ENCODE assay signal across 26 mouse cellular contexts in genomic region chr14:15308576-15308975, GRCm38 (mm10).
DNase-seq lines count a peak whose midpoint lies in the region; ATAC-seq lines count a peak whose summit lies in the region.
"Had no signal": no experiment of that assay in that cellular context is flagged by ENCODE, and none has a peak within 500 bp of the region (broad histone marks: within the 10 kb centered on the region; RNA-seq: fewer than 3 reads in every experiment).

No protein-coding gene starts in this region.

- ATAC-seq in frontal cortex, adult (ENCODE audit: low TSS enrichment), result peak; percentile 82
- ATAC-seq: activated CD4-positive, CD25-positive, alpha-beta regulatory T cell, adult 4 months; forebrain, embryonic 15.5 days; hindbrain, embryonic 16.5 days; intestine, embryonic 15.5 days had no signal

- DNase-seq in frontal cortex, postnatal 25 days (ENCODE audit: low spot score in 2 of 2), result no peak
- peak; percentile 18 to 39 for DNase-seq in left cerebral cortex, postnatal 36 days (ENCODE audit: low spot score in 2 of 2)
- DNase-seq in left cerebral cortex, postnatal 10 days (ENCODE audit: extremely low spot score in 1 of 2, low spot score in 2 of 2), result no peak
- peak; percentile 39 for DNase-seq in brain, adult 2 months (ENCODE audit: low read depth, low spot score)
- peak; percentile 4 to 37 for DNase-seq in layer of hippocampus, postnatal 14 days (ENCODE audit: low spot score in 2 of 2)
- DNase-seq in cerebellum, adult 11-12 months, result no peak
- no peak for DNase-seq in thymus, adult 18-20 months
- DNase-seq: adrenal gland, adult 2 months; adrenal gland, postnatal 36 days; cerebellum, adult 9-11 months; embryo, embryonic 11 days; gastrocnemius, postnatal 25 days; heart, adult 11 months; kidney, adult 2 months; kidney, postnatal 36 days; liver; lung, embryonic 14.5 days; lung, postnatal 14 days; midbrain, embryonic 14.5 days; retina, postnatal 1 day; spleen, adult 18-20 months had no signal

- intact Hi-C loops in left cerebral cortex, postnatal 36 days (cut with DNase I), result no loop called here
- intact Hi-C loops in left cerebral cortex, postnatal 10 days (cut with DNase I), result no loop called here

Comparison
In these comparisons a context has a peak if more than half of its experiments do, and no peak if none do; other contexts are left out.
1. DNase-seq: peak in left cerebral cortex, postnatal 36 days (2 of 2), brain, adult 2 months (single experiment) and layer of hippocampus, postnatal 14 days (2 of 2); none in frontal cortex, postnatal 25 days (0 of 2), left cerebral cortex, postnatal 10 days (0 of 2), cerebellum, adult 11-12 months (single experiment) and thymus, adult 18-20 months (0 of 2).